Mouse (Mus musculus): ENCODE data around the gene Nlk.

DNA sequence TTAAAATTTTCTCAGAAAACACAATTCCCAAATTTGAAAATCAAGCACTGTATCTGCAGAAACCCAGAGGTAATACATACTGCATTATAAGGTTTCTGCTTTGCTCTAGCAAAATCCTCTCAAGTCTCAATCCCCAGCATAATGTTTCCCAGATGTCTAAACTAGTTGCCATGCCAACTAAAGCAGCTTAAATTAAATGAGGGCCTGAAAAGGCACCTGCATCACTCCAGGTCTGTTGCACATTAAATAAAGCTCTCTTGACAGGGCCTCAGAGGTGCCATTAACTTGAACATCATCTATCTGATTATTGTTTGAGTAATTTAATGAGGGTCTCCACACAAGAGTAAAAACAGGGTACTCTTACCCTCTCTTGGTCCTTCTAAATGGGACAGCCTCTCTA lies 100.4 kb downstream of the Nlk start:
- TF ChIP-seq GATA1 (IDR thresholded peaks at IDR 0.05; ENCODE audit: borderline replicate concordance, low read length) (no peak), FLI1 (IDR thresholded peaks at IDR 0.05; ENCODE audit: low read length) (no peak)

All from megakaryocyte, embryonic 14.5 days (primary cell).